Mouse (Mus musculus) T-cell, adult 2 months (primary cell): ENCODE data around the gene Zfp750.

Experiments used
- DNase-seq: peaks from one replicate; pipeline ENCODE4 v3.0.0; 2022; ENCODE audit warnings: low spot score

Gene Zfp750

GRCm38 (mm10) chr11:121475699-121476415 lies 43.3 kb downstream of the Zfp750 start:
- DNase-seq, result peak; percentile 63

GRCm38 (mm10) chr11:121474831-121475230 lies 44.3 kb downstream of the Zfp750 start:
- no peak for DNase-seq

- DNase-seq, result no peak
These were observed 51.7 kb downstream of the Zfp750 start for GRCm38 (mm10) chr11:121467408-121467807.
